Mouse (Mus musculus) ES-E14 (cell line): ENCODE results near the gene Ccdc103. TPM values are rescaled to one million over a fixed set of nuclear protein-coding genes. Genes with fewer than 3 reads are reported as not detected.

Experiments
- DNase-seq: peaks from one replicate; pipeline ENCODE4 v3.0.0-alpha.2; 2013; ENCODE audit warnings: low read depth, low spot score
- H3K27ac ChIP-seq: 2 replicates; pipeline ENCODE4 v1.5.1; 2012; ENCODE audit warnings: low read depth, mild to moderate bottlenecking, low read length, moderate library complexity, mixed read lengths; ENCODE audit not compliant: poor library complexity, insufficient read depth, severe bottlenecking
- H3K36me3 ChIP-seq: 2 replicates; pipeline ENCODE4 v1.6.1; 2012; ENCODE audit warnings: mild to moderate bottlenecking, low read length, moderate library complexity, mixed read lengths; ENCODE audit not compliant: control insufficient read depth, poor library complexity, insufficient read depth, severe bottlenecking
- H3K4me1 ChIP-seq, 2 experiments: fragments of 150-350 bp in 1 of 2; sonication (generic) in 1 of 2; 2 replicates each; pipeline ENCODE4 v1.6.1; 2012; ENCODE audit warnings: low read length in 2 of 2, mild to moderate bottlenecking in 1 of 2, mixed read lengths in 1 of 2; ENCODE audit not compliant: control insufficient read depth in 2 of 2, insufficient read depth in 2 of 2, poor library complexity in 1 of 2
- H3K4me3 ChIP-seq, 2 experiments: fragments of 150-350 bp in 1 of 2; sonication (generic) in 1 of 2; 2 replicates each; pipeline ENCODE4 v1.5.1; 2012; ENCODE audit warnings: low read length in 2 of 2, low read depth in 1 of 2, mild to moderate bottlenecking in 1 of 2, mixed read lengths in 1 of 2; ENCODE audit not compliant: insufficient read depth in 1 of 2, poor library complexity in 1 of 2, severe bottlenecking in 1 of 2
- H3K9ac ChIP-seq: 2 replicates; pipeline ENCODE4 v1.6.1; 2012; ENCODE audit warnings: low read depth, mild to moderate bottlenecking, low read length, mixed read lengths; ENCODE audit not compliant: poor library complexity, insufficient read depth, severe bottlenecking
- H3K9me3 ChIP-seq: fragments of 150-350 bp; sonication (generic); 2 replicates; pipeline ENCODE4 v1.6.1; 2012; ENCODE audit warnings: low read depth, mild to moderate bottlenecking, low read length; ENCODE audit not compliant: control insufficient read depth, insufficient read depth
- CHD2 ChIP-seq: IDR thresholded peaks from 2 replicates; pipeline ENCODE4 v1.6.1; 2014; ENCODE audit warnings: mild to moderate bottlenecking, low read depth, low read length, inconsistent platforms
- HCFC1 ChIP-seq: IDR thresholded peaks from 2 replicates; pipeline ENCODE4 v1.6.1; 2012; ENCODE audit warnings: low read length, inconsistent platforms, borderline replicate concordance; ENCODE audit not compliant: insufficient read depth
- MAFK ChIP-seq: IDR thresholded peaks from 2 replicates; pipeline ENCODE4 v1.6.1; 2014; ENCODE audit warnings: mild to moderate bottlenecking, low read depth, low read length, inconsistent platforms; ENCODE audit not compliant: insufficient read depth
- ZC3H11A ChIP-seq: IDR thresholded peaks from 2 replicates; pipeline ENCODE4 v1.6.1; 2012; ENCODE audit warnings: low read depth, mild to moderate bottlenecking, inconsistent platforms, low read length, borderline replicate concordance
- ZNF384 ChIP-seq: IDR thresholded peaks from 2 replicates; pipeline ENCODE4 v1.6.1; 2012; ENCODE audit warnings: low read depth, low read length, inconsistent platforms
- in situ Hi-C, 2 experiments: fragments of 600-800 bp; cut with MboI; formaldehyde crosslinking; loops; one replicate each; pipeline ENCODE4 v1.15.1; 2025; ENCODE audit warnings: low sequenced_read_pairs in 2 of 2, inconsistent platforms in 1 of 2; ENCODE audit not compliant: unreplicated experiment in 2 of 2
- total RNA-seq: library from RNA; depleted of rRNA; stranded (reverse); fragments of 300-350 nt; gene quantifications from 2 replicates; pipeline ENCODE4 v1.2.3, GENCODE M21; 2012

The Ccdc103 gene
- total RNA-seq, 1 experiment, result 1.1 TPM

DNA sequence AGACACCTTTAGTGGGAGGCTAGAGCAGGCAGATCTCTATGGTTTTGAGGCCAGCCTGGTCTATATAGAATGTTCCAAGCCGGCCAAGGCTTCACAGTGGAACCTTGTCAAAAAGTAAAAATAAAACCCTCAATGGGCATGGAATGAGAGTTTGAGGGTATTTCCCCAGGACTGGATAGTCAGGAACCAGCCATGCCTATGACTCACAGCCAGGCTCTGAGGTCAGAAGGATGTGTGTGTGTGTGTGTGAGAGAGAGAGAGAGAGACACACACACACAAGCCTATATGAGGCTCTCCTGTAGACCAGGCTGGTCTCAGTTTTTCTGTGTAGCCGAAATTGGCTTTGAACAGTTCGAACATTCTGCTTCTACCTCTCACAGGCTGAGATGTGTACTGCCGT lies 13.7 kb downstream of the Ccdc103 start:
- H3K36me3 ChIP-seq, result no peaks in the 10 kb centered on the region
- no peak overlapping the region for H3K27ac ChIP-seq
- peaks cover 0 to 1% of the 10 kb centered on the region in 2 experiments; a peak in 2 of 4 replicates for H3K4me1 ChIP-seq
- no peaks in the 10 kb centered on the region for H3K9me3 ChIP-seq
- no peak overlapping the region for H3K9ac ChIP-seq
- H3K4me3 ChIP-seq, result no peak overlapping the region
- no peak for DNase-seq
- no peak for TF ChIP-seq MAFK
- no peak for TF ChIP-seq CHD2
- TF ChIP-seq ZC3H11A, result no peak
- no peak for TF ChIP-seq HCFC1
- in situ Hi-C loops, result loop anchor here in 1 of 2 experiments (10.0 kb wide), 1 partner anchor 100 kb away; no protein-coding TSS in a partner anchor

DNA sequence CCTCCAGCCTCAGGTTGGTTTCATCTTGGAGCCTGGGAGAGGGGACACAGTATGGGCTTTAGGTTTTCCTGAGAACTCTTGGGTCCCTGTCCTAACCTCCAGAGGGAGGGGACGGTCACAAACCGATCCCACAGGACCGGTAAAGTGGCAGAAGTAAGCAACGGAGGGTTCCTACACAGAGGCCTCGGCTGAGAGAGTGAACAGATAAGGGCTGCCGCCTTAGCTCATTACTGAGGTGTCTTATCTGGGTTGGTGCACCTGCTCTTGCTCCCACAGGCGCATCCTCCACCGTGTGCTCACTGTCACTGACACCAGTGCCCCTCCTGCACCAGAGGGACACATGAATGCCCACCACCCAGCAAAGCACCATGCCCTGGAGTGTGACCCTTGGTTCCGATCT lies 14.8 kb downstream of the Ccdc103 start:
- DNase-seq, result no peak
- in situ Hi-C loops, result loop anchor here in 1 of 2 experiments (10.0 kb wide), 1 partner anchor 99 kb away; no protein-coding TSS in a partner anchor
- no peak for TF ChIP-seq HCFC1
- Histone ChIP-seq H3K9me3 (no peaks in the 10 kb centered on the region), H3K4me1 (peaks cover 0 to 1% of the 10 kb centered on the region in 2 experiments; a peak in 2 of 4 replicates), H3K9ac (no peak overlapping the region), H3K27ac (no peak overlapping the region), H3K36me3 (no peaks in the 10 kb centered on the region), H3K4me3 (no peak overlapping the region)

DNA sequence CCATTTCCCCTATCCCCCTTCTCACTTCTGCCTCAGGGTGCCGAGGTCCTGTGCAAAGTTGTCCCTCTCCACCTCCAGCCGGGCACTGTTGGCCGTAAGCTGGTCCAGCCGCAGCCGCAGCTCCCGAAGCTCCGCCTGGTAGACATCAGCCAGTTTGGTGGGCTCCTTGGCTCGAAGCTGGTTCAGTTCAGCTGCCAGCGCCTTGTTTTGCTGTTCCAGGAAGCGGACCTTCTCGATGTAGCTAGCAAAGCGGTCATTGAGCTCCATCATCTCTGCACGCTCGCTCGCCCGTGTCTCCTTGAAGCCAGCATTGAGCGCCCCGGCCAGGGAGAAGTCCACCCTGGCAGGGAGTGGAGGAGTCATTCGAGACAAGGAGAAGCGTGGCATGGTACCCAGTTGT lies 15.6 kb downstream of the Ccdc103 start:
- TF ChIP-seq ZC3H11A, result no peak
- no peak for TF ChIP-seq CHD2
- H3K9ac ChIP-seq, result peak overlapping the region; percentile 47; the same call in 1 of the 2 replicates
- H3K27ac ChIP-seq, result no peak overlapping the region
- peak overlapping the region; percentile 43 to 67; a peak in 3 of 4 replicates for H3K4me3 ChIP-seq
- in situ Hi-C loops, result loop anchor here in 1 of 2 experiments (10.0 kb wide), 1 partner anchor 98 kb away; no protein-coding TSS in a partner anchor
- no peaks in the 10 kb centered on the region for H3K9me3 ChIP-seq
- DNase-seq, result no peak
- H3K4me1 ChIP-seq, result peaks cover 0 to 1% of the 10 kb centered on the region in 2 experiments; a peak in 2 of 4 replicates
- no peaks in the 10 kb centered on the region for H3K36me3 ChIP-seq

- H3K27ac ChIP-seq, result no peak overlapping the region
- TF ChIP-seq MAFK (no peak), CHD2 (no peak), ZNF384 (no peak), HCFC1 (no peak), ZC3H11A (no peak)
- no peak overlapping the region for H3K9ac ChIP-seq
- in situ Hi-C loops, result loop anchor here in 1 of 2 experiments (10.0 kb wide), 1 partner anchor 96 kb away; no protein-coding TSS in a partner anchor
- DNase-seq, result no peak
- no peaks in the 10 kb centered on the region for H3K9me3 ChIP-seq
- no peak overlapping the region for H3K4me3 ChIP-seq
- peaks cover 0 to 1% of the 10 kb centered on the region in 2 experiments; a peak in 2 of 4 replicates for H3K4me1 ChIP-seq
- no peaks in the 10 kb centered on the region for H3K36me3 ChIP-seq
These were observed 17.4 kb downstream of the Ccdc103 start for GRCm38 (mm10) chr11:102898408-102898807.

- no peaks in the 10 kb centered on the region for H3K9me3 ChIP-seq
- peaks cover 0 to 1% of the 10 kb centered on the region in 2 experiments; a peak in 1 of 4 replicates for H3K4me1 ChIP-seq
- H3K27ac ChIP-seq, result no peak within 1 kb of the TSS
- in situ Hi-C loops, result no loop called here
- H3K36me3 ChIP-seq, result peaks cover 6% of the 10 kb centered on the region
- DNase-seq, result peak; percentile 86
- TF ChIP-seq MAFK (no peak), CHD2 (peak; percentile 18; the same call in 1 of the 2 replicates), ZC3H11A (peak; percentile 22; the same call in 1 of the 2 replicates)
- H3K9ac ChIP-seq, result no peak within 1 kb of the TSS
- no peak within 1 kb of the TSS for H3K4me3 ChIP-seq
These were observed 19.8 kb downstream of the Ccdc103 start, which contains the start of gene Gfap for GRCm38 (mm10) chr11:102900763-102901162. Gfap (minus strand) TSS chr11:102900912.
